Mouse (Mus musculus) ES-Bruce4 (cell line): Measurements from ENCODE around the gene Miox. TPM values are rescaled to one million over a fixed set of nuclear protein-coding genes. Genes with fewer than 3 reads are reported as not detected.
A peak's percentile ranks its signal among the peaks of the same experiment; 100 is the strongest.

Experiments used
- H3K27ac ChIP-seq: 2 replicates; pipeline ENCODE4 v1.5.1; 2012; ENCODE audit warnings: low read length, inconsistent platforms; ENCODE audit not compliant: insufficient read depth
- H3K27me3 ChIP-seq: 2 replicates; pipeline ENCODE4 v1.6.1; 2012; ENCODE audit warnings: mild to moderate bottlenecking, low read length, inconsistent platforms; ENCODE audit not compliant: control insufficient read depth, poor library complexity, insufficient read depth, severe bottlenecking
- H3K36me3 ChIP-seq: 2 replicates; pipeline ENCODE4 v1.6.1; 2012; ENCODE audit warnings: inconsistent platforms, mild to moderate bottlenecking, low read length, moderate library complexity; ENCODE audit not compliant: control insufficient read depth, poor library complexity, insufficient read depth, severe bottlenecking
- H3K4me1 ChIP-seq: one replicate; pipeline ENCODE4 v1.8.1; 2011; ENCODE audit warnings: low read length; ENCODE audit not compliant: control insufficient read depth, insufficient read depth
- H3K4me3 ChIP-seq: 2 replicates; pipeline ENCODE4 v1.5.1; 2011; ENCODE audit warnings: low read depth, mild to moderate bottlenecking, low read length
- H3K9ac ChIP-seq: 2 replicates; pipeline ENCODE4 v1.6.1; 2012; ENCODE audit warnings: low read depth, mild to moderate bottlenecking, inconsistent platforms; ENCODE audit not compliant: poor library complexity, severe bottlenecking
- H3K9me3 ChIP-seq: replicated peaks from 2 replicates; pipeline ENCODE4 v1.6.1; 2012; ENCODE audit warnings: mild to moderate bottlenecking, low read length, inconsistent platforms; ENCODE audit not compliant: control insufficient read depth, poor library complexity, insufficient read depth, severe bottlenecking
- CTCF ChIP-seq: IDR thresholded peaks from one replicate; pipeline ENCODE4 v1.8.1; 2011; ENCODE audit warnings: low read depth, low read length
- EP300 ChIP-seq: IDR thresholded peaks from 2 replicates; pipeline ENCODE4 v1.6.1; 2011; ENCODE audit warnings: low read depth, low read length; ENCODE audit not compliant: insufficient read depth
- POLR2A ChIP-seq: IDR thresholded peaks from one replicate; pipeline ENCODE4 v1.8.1; 2011; ENCODE audit warnings: low read length; ENCODE audit not compliant: insufficient read depth
- polyA plus RNA-seq: library from polyadenylated mRNA; stranded (reverse); fragments of >200 nt; gene quantifications from 2 replicates; pipeline ENCODE4 v1.2.4, GENCODE M21; 2011; ENCODE audit warnings: low read depth; ENCODE audit not compliant: missing spikeins, insufficient read depth, insufficient read length

Gene Miox
- polyA plus RNA-seq, 1 experiment: not detected

GRCm38 (mm10) chr15:89323656-89324055 lies 10.5 kb upstream of the Miox start:
- TF ChIP-seq CTCF (no peak), POLR2A (no peak)
- H3K27me3 ChIP-seq: no peaks in the 10 kb centered on the region
- no peak overlapping the region for H3K27ac ChIP-seq
- no peaks in the 10 kb centered on the region for H3K9me3 ChIP-seq
- no peaks in the 10 kb centered on the region for H3K36me3 ChIP-seq
- no peaks in the 10 kb centered on the region for H3K4me1 ChIP-seq
- H3K9ac ChIP-seq: peak overlapping the region; percentile 41
- peak overlapping the region; percentile 71 for H3K4me3 ChIP-seq

- Histone ChIP-seq H3K9ac (no peak overlapping the region), H3K27me3 (no peaks in the 10 kb centered on the region), H3K36me3 (no peaks in the 10 kb centered on the region), H3K27ac (no peak overlapping the region), H3K9me3 (no peaks in the 10 kb centered on the region), H3K4me1 (no peaks in the 10 kb centered on the region), H3K4me3 (no peak overlapping the region)
- TF ChIP-seq EP300 (no peak), CTCF (no peak), POLR2A (no peak)
These were observed 7.8 kb upstream of the Miox start for GRCm38 (mm10) chr15:89326441-89326840.

- no peak overlapping the region for H3K9ac ChIP-seq
- TF ChIP-seq POLR2A: no peak
- no peak for TF ChIP-seq CTCF
- TF ChIP-seq EP300: no peak
- H3K36me3 ChIP-seq: no peaks in the 10 kb centered on the region
These were observed 758 bp downstream of the Miox start for GRCm38 (mm10) chr15:89334774-89335537.

GRCm38 (mm10) chr15:89336422-89336821 lies 2.2 kb downstream of the Miox start:
- no peaks in the 10 kb centered on the region for H3K4me1 ChIP-seq
- H3K27me3 ChIP-seq: no peaks in the 10 kb centered on the region
- H3K9me3 ChIP-seq: no peaks in the 10 kb centered on the region
- H3K36me3 ChIP-seq: no peaks in the 10 kb centered on the region
- peak overlapping the region; percentile 82 for H3K4me3 ChIP-seq
- H3K9ac ChIP-seq: no peak overlapping the region
- H3K27ac ChIP-seq: no peak overlapping the region
- TF ChIP-seq EP300 (no peak), CTCF (no peak), POLR2A (no peak)

More at GRCm38 (mm10) chr15:89334774-89335537, 758 bp downstream of the Miox start:
- Histone ChIP-seq H3K9me3 (no peaks in the 10 kb centered on the region), H3K27me3 (no peaks in the 10 kb centered on the region), H3K4me1 (no peaks in the 10 kb centered on the region), H3K27ac (no peak overlapping the region), H3K4me3 (peak overlapping the region; percentile 10; the same call in 1 of the 2 replicates)

GRCm38 (mm10) chr15:89339696-89340095 lies 5.5 kb downstream of the Miox start:
- Histone ChIP-seq H3K9me3 (no peaks in the 10 kb centered on the region), H3K4me3 (no peak overlapping the region), H3K27me3 (no peaks in the 10 kb centered on the region), H3K9ac (no peak overlapping the region), H3K4me1 (no peaks in the 10 kb centered on the region), H3K27ac (no peak overlapping the region), H3K36me3 (no peaks in the 10 kb centered on the region)
- TF ChIP-seq POLR2A: no peak
- TF ChIP-seq EP300: no peak
- TF ChIP-seq CTCF: no peak

GRCm38 (mm10) chr15:89340136-89340535 lies 5.9 kb downstream of the Miox start:
- no peak overlapping the region for H3K4me3 ChIP-seq
- no peak overlapping the region for H3K27ac ChIP-seq
- H3K9me3 ChIP-seq: no peaks in the 10 kb centered on the region
- no peaks in the 10 kb centered on the region for H3K27me3 ChIP-seq
- TF ChIP-seq EP300 (no peak), POLR2A (no peak), CTCF (no peak)
- H3K36me3 ChIP-seq: no peaks in the 10 kb centered on the region
- H3K4me1 ChIP-seq: no peaks in the 10 kb centered on the region
- no peak overlapping the region for H3K9ac ChIP-seq
